Mouse (Mus musculus): ENCODE measurements around the gene Dnajb1. TPM values are rescaled to one million over a fixed set of nuclear protein-coding genes. Genes with fewer than 3 reads are reported as not detected.

The Dnajb1 gene
- total and polyA plus RNA-seq, 2 experiments = 8.3 to 18.2 TPM

GRCm38 (mm10) chr8:83576516-83576895 is 31.5 kb upstream of the Dnajb1 start:
- Histone ChIP-seq H3K27ac (replicated peaks; ENCODE audit: insufficient read depth, low read depth, low read length) (no peak overlapping the region), H3K36me3 (ENCODE audit: control insufficient read depth, insufficient read depth, low read length) (no peaks in the 10 kb centered on the region; the same call in 1 of the 2 replicates), H3K27me3 (ENCODE audit: control insufficient read depth, insufficient read depth, low read length) (no peaks in the 10 kb centered on the region), H3K4me1 (ENCODE audit: control insufficient read depth, insufficient read depth, low read length) (peaks cover 28% of the 10 kb centered on the region), H3K79me2 (ENCODE audit: control insufficient read depth, insufficient read depth, low read length) (peaks cover 61% of the 10 kb centered on the region), H3K9ac (ENCODE audit: low read depth, low read length) (no peak overlapping the region), H3K4me3 (ENCODE audit: insufficient read depth, low read depth, low read length) (no peak overlapping the region)
- no peak for DNase-seq (ENCODE audit: extremely low read depth, low read depth, low spot score)
- TF ChIP-seq POLR2A (IDR thresholded peaks at IDR 0.05; ENCODE audit: extremely low read depth, insufficient read depth, low read length) (no peak), CTCF (IDR thresholded peaks at IDR 0.05; ENCODE audit: low read depth, low read length) (no peak)
- WGBS = 55% methylated on average over 3 of the region's 4 CpGs

- Histone ChIP-seq H3K79me2 (ENCODE audit: control insufficient read depth, insufficient read depth, low read length) (peaks cover 57% of the 10 kb centered on the region), H3K27ac (replicated peaks; ENCODE audit: insufficient read depth, low read depth, low read length) (no peak overlapping the region), H3K4me1 (ENCODE audit: control insufficient read depth, insufficient read depth, low read length) (peaks cover 32% of the 10 kb centered on the region), H3K36me3 (ENCODE audit: control insufficient read depth, insufficient read depth, low read length) (no peaks in the 10 kb centered on the region; the same call in 1 of the 2 replicates), H3K27me3 (ENCODE audit: control insufficient read depth, insufficient read depth, low read length) (no peaks in the 10 kb centered on the region), H3K9ac (ENCODE audit: low read depth, low read length) (no peak overlapping the region), H3K4me3 (ENCODE audit: insufficient read depth, low read depth, low read length) (no peak overlapping the region)
- no peak for DNase-seq (ENCODE audit: extremely low read depth, low read depth, low spot score)
- WGBS = 67% methylated on average over 4 of the region's 4 CpGs
- TF ChIP-seq POLR2A (IDR thresholded peaks at IDR 0.05; ENCODE audit: extremely low read depth, insufficient read depth, low read length) = no peak
These were observed 31.1 kb upstream of the Dnajb1 start for GRCm38 (mm10) chr8:83576921-83577320.

DNA sequence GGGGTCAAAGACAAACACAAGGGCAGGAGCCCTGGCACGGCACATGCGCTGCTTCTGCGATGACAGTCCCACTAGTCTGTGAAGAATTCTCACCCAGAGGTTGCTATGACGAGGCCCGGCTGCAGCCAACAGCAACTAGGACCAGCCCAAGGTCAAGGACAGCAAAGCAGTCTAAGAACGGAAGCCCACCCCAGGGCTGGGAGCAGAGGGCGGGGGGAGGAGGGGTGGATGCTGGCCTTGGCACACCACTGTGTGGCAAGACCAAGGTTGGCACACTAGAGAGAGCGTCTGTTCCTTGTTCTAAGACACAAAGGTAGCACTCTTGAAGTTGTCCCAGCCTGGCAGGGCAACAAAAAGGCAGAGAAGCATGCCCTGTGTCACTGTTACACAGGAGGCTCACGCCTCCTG is 30.6 kb upstream of the Dnajb1 start:
- Histone ChIP-seq H3K4me3 (ENCODE audit: insufficient read depth, low read depth, low read length) (no peak overlapping the region), H3K79me2 (ENCODE audit: control insufficient read depth, insufficient read depth, low read length) (peaks cover 54% of the 10 kb centered on the region), H3K27ac (replicated peaks; ENCODE audit: insufficient read depth, low read depth, low read length) (no peak overlapping the region), H3K36me3 (ENCODE audit: control insufficient read depth, insufficient read depth, low read length) (no peaks in the 10 kb centered on the region), H3K27me3 (ENCODE audit: control insufficient read depth, insufficient read depth, low read length) (no peaks in the 10 kb centered on the region), H3K9ac (ENCODE audit: low read depth, low read length) (no peak overlapping the region), H3K4me1 (ENCODE audit: control insufficient read depth, insufficient read depth, low read length) (peaks cover 36% of the 10 kb centered on the region)
- WGBS = 20% methylated on average over 9 of the region's 9 CpGs
- no peak for DNase-seq (ENCODE audit: extremely low read depth, low read depth, low spot score)
- TF ChIP-seq CTCF (IDR thresholded peaks at IDR 0.05; ENCODE audit: low read depth, low read length) = no peak

DNA sequence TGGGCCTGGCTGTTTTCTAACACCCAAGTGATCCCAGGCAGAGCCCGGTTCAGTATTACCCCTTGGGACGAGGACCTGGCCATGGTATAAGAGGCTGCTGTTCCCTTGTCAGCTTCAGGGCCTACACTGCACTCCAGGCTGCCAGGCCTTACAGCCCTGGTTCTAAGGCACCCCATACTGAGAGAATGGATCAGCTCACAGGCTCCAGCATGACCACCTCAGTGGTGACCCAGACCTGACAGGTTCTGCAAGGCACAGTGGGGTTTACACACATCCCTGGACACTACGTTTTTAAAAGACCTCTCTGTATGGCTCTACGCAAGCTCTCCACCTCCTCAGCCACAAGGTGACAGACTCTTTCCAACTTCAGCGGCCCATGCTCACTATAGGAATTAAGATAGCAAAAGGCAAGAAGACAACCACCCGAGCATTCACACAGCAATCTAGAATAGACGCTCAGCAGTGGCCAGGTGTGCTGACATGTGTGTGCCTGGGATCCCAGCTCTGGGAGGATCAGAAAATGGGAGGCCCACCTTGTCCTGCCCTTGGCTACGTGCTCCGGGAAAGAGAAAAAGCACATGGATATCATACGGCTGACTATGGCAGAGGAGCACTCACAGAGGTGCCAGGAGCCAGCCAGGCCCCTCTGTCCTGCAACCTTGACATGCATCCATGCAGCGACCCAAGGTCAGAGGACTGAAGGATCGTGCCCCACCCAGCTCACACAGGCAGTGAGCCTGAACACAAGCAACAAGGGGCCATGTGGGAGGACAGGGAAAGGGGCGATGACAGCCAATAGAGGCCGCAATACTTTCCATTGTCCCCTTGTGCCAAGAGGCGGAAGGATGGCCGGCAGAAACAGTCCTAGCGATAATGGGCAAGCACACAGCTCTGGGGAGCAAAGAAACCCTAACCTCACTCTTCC is 29.6 kb upstream of the Dnajb1 start:
- Histone ChIP-seq H3K27ac (replicated peaks; ENCODE audit: insufficient read depth, low read depth, low read length) (no peak overlapping the region), H3K4me3 (ENCODE audit: insufficient read depth, low read depth, low read length) (no peak overlapping the region), H3K36me3 (ENCODE audit: control insufficient read depth, insufficient read depth, low read length) (no peaks in the 10 kb centered on the region), H3K4me1 (ENCODE audit: control insufficient read depth, insufficient read depth, low read length) (peaks cover 42% of the 10 kb centered on the region), H3K9ac (ENCODE audit: low read depth, low read length) (no peak overlapping the region; the same call in 1 of the 2 replicates), H3K79me2 (ENCODE audit: control insufficient read depth, insufficient read depth, low read length) (peaks cover 58% of the 10 kb centered on the region), H3K27me3 (ENCODE audit: control insufficient read depth, insufficient read depth, low read length) (no peaks in the 10 kb centered on the region)
- DNase-seq (ENCODE audit: extremely low read depth, low read depth, low spot score) = no peak
- no peak for TF ChIP-seq POLR2A (IDR thresholded peaks at IDR 0.05; ENCODE audit: extremely low read depth, insufficient read depth, low read length)
- TF ChIP-seq CTCF (IDR thresholded peaks at IDR 0.05; ENCODE audit: low read depth, low read length) = no peak
- WGBS = 79% methylated on average over 17 of the region's 17 CpGs

DNA sequence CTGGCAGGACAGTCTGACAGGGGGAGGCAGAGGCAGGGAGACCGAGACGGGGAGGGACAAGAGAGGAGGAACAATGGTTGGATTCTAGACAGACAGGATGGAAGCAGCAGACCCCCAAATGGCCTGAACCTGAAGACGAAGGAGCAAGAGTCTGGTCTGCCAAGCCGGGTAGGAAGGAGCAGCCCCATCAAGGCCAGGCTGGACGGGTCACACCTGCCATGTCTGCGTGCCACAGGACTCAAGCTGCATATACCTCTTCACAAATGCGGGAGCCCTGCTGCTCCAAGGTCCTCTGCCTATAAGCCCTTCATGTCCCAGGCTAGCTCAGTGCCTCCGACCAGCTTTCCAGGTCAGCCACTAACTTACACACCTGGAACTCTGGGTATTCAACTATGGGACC is 28.3 kb upstream of the Dnajb1 start:
- Histone ChIP-seq H3K79me2 (ENCODE audit: control insufficient read depth, insufficient read depth, low read length) (peaks cover 61% of the 10 kb centered on the region), H3K27me3 (ENCODE audit: control insufficient read depth, insufficient read depth, low read length) (no peaks in the 10 kb centered on the region), H3K4me1 (ENCODE audit: control insufficient read depth, insufficient read depth, low read length) (peaks cover 43% of the 10 kb centered on the region), H3K27ac (replicated peaks; ENCODE audit: insufficient read depth, low read depth, low read length) (no peak overlapping the region), H3K9ac (ENCODE audit: low read depth, low read length) (no peak overlapping the region), H3K4me3 (ENCODE audit: insufficient read depth, low read depth, low read length) (no peak overlapping the region), H3K36me3 (ENCODE audit: control insufficient read depth, insufficient read depth, low read length) (no peaks in the 10 kb centered on the region)
- no peak for TF ChIP-seq POLR2A (IDR thresholded peaks at IDR 0.05; ENCODE audit: extremely low read depth, insufficient read depth, low read length)
- no peak for TF ChIP-seq CTCF (IDR thresholded peaks at IDR 0.05; ENCODE audit: low read depth, low read length)
- DNase-seq (ENCODE audit: extremely low read depth, low read depth, low spot score) = no peak
- 93% methylated on average over 8 of the region's 8 CpGs for WGBS

- Histone ChIP-seq H3K9ac (ENCODE audit: low read depth, low read length) (peak overlapping the region; percentile 13; the same call in 1 of the 2 replicates), H3K79me2 (ENCODE audit: control insufficient read depth, insufficient read depth, low read length) (peaks cover 51% of the 10 kb centered on the region), H3K27ac (replicated peaks; ENCODE audit: insufficient read depth, low read depth, low read length) (peak overlapping the region; percentile 65), H3K27me3 (ENCODE audit: control insufficient read depth, insufficient read depth, low read length) (no peaks in the 10 kb centered on the region), H3K4me1 (ENCODE audit: control insufficient read depth, insufficient read depth, low read length) (peaks cover 49% of the 10 kb centered on the region), H3K4me3 (ENCODE audit: insufficient read depth, low read depth, low read length) (no peak overlapping the region), H3K36me3 (ENCODE audit: control insufficient read depth, insufficient read depth, low read length) (no peaks in the 10 kb centered on the region)
- WGBS = 21% methylated on average over 8 of the region's 8 CpGs
- peak; percentile 92 for DNase-seq (ENCODE audit: extremely low read depth, low read depth, low spot score)
- TF ChIP-seq POLR2A (IDR thresholded peaks at IDR 0.05; ENCODE audit: extremely low read depth, insufficient read depth, low read length) = no peak
- no peak for TF ChIP-seq CTCF (IDR thresholded peaks at IDR 0.05; ENCODE audit: low read depth, low read length)
These were observed 27.2 kb upstream of the Dnajb1 start for GRCm38 (mm10) chr8:83580826-83581225.

All from liver, adult 2 months (tissue).